Mouse (Mus musculus) bone marrow macrophage, adult 2 months (primary cell): ENCODE measurements at regions not wholly inside any gene's neighbourhood (a gene's known extent, or its start where the extent isn't known, plus 50 kb on each side); places are given as distances from the start of the nearest gene placed in this dataset.

Experiments used
- H3K27ac ChIP-seq: 2 replicates; pipeline ENCODE4 v1.5.1; 2012; ENCODE audit warnings: low read depth, low read length; ENCODE audit not compliant: insufficient read depth
- H3K4me1 ChIP-seq: 2 replicates; pipeline ENCODE4 v1.6.1; 2012; ENCODE audit warnings: low read length; ENCODE audit not compliant: control insufficient read depth, insufficient read depth
- H3K4me3 ChIP-seq: 2 replicates; pipeline ENCODE4 v1.5.1; 2012; ENCODE audit warnings: mild to moderate bottlenecking, low read length, moderate library complexity; ENCODE audit not compliant: insufficient read depth
- CTCF ChIP-seq: IDR thresholded peaks from 2 replicates; pipeline ENCODE4 v1.5.1; 2012; ENCODE audit warnings: low read depth, mild to moderate bottlenecking, low read length, moderate library complexity
- POLR2A ChIP-seq: IDR thresholded peaks from 2 replicates; pipeline ENCODE4 v1.6.1; 2012; ENCODE audit warnings: mild to moderate bottlenecking, low read depth, low read length, borderline replicate concordance

- no peaks in the 10 kb centered on the region for H3K4me1 ChIP-seq
Observed at GRCm38 (mm10) chr13:44319101-44319500, 410.2 kb upstream of the Jarid2 start.

GRCm38 (mm10) chr13:44319511-44319910, 409.8 kb upstream of the Jarid2 start:
- TF ChIP-seq POLR2A: no peak
- TF ChIP-seq CTCF: no peak
- Histone ChIP-seq H3K27ac (no peak overlapping the region), H3K4me1 (no peaks in the 10 kb centered on the region), H3K4me3 (no peak overlapping the region)

More at GRCm38 (mm10) chr13:44319101-44319500, 410.2 kb upstream of the Jarid2 start:
- H3K4me3 ChIP-seq: no peak overlapping the region
- no peak overlapping the region for H3K27ac ChIP-seq
- TF ChIP-seq CTCF (no peak), POLR2A (no peak)

- H3K4me1 ChIP-seq: no peaks in the 10 kb centered on the region
- H3K4me3 ChIP-seq: no peak overlapping the region
- H3K27ac ChIP-seq: no peak overlapping the region
- TF ChIP-seq CTCF (no peak), POLR2A (no peak)
Observed at GRCm38 (mm10) chr13:44320311-44320710, 409.0 kb upstream of the Jarid2 start.

GRCm38 (mm10) chr13:44321009-44321596, 408.2 kb upstream of the Jarid2 start:
- no peak overlapping the region for H3K4me3 ChIP-seq
- H3K27ac ChIP-seq: no peak overlapping the region
- no peak for TF ChIP-seq POLR2A
- TF ChIP-seq CTCF: no peak

GRCm38 (mm10) chr13:44328416-44328815, 400.9 kb upstream of the Jarid2 start:
- H3K4me3 ChIP-seq: no peak overlapping the region

More at GRCm38 (mm10) chr13:44321009-44321596, 408.2 kb upstream of the Jarid2 start:
- no peaks in the 10 kb centered on the region for H3K4me1 ChIP-seq

GRCm38 (mm10) chr13:44329161-44329560, 400.1 kb upstream of the Jarid2 start:
- no peaks in the 10 kb centered on the region for H3K4me1 ChIP-seq
- no peak for TF ChIP-seq CTCF
- TF ChIP-seq POLR2A: no peak
- H3K27ac ChIP-seq: no peak overlapping the region
- no peak overlapping the region for H3K4me3 ChIP-seq

More at GRCm38 (mm10) chr13:44328416-44328815, 400.9 kb upstream of the Jarid2 start:
- H3K27ac ChIP-seq: no peak overlapping the region
- no peaks in the 10 kb centered on the region for H3K4me1 ChIP-seq
- TF ChIP-seq CTCF: no peak
- TF ChIP-seq POLR2A: no peak

GRCm38 (mm10) chr13:44329701-44330100, 399.6 kb upstream of the Jarid2 start:
- TF ChIP-seq POLR2A: no peak
- no peak for TF ChIP-seq CTCF
- H3K4me1 ChIP-seq: no peaks in the 10 kb centered on the region
- no peak overlapping the region for H3K27ac ChIP-seq
- H3K4me3 ChIP-seq: no peak overlapping the region

- Histone ChIP-seq H3K4me1 (no peaks in the 10 kb centered on the region), H3K4me3 (no peak overlapping the region)
- TF ChIP-seq CTCF (no peak), POLR2A (no peak)
Observed at GRCm38 (mm10) chr13:44332716-44333240, 396.5 kb upstream of the Jarid2 start.

GRCm38 (mm10) chr13:44339061-44339741, 390.1 kb upstream of the Jarid2 start:
- Histone ChIP-seq H3K4me1 (no peaks in the 10 kb centered on the region), H3K27ac (no peak overlapping the region), H3K4me3 (no peak overlapping the region)
- TF ChIP-seq CTCF (no peak), POLR2A (no peak)

More at GRCm38 (mm10) chr13:44332716-44333240, 396.5 kb upstream of the Jarid2 start:
- no peak overlapping the region for H3K27ac ChIP-seq

- Histone ChIP-seq H3K4me3 (no peak overlapping the region), H3K4me1 (no peaks in the 10 kb centered on the region), H3K27ac (no peak overlapping the region)
- TF ChIP-seq POLR2A: no peak
- no peak for TF ChIP-seq CTCF
Observed at GRCm38 (mm10) chr13:44345094-44345493, 384.2 kb upstream of the Jarid2 start.
